Mouse (Mus musculus) left cerebral cortex, adult 8-10 months (tissue): ENCODE results near the gene Cep290. TPM values are rescaled to one million over a fixed set of nuclear protein-coding genes. Genes with fewer than 3 reads are reported as not detected.
"Not testable (repeated sequence)": the region's sequence is repeated elsewhere in the genome, so short reads cannot be mapped to it uniquely, and the experiment has no call there.

Experiments used
- DNase-seq, 2 experiments: peaks; one replicate each; pipeline ENCODE4 v3.0.0; 2022; ENCODE audit warnings: low spot score in 2 of 2
- total RNA-seq, 4 experiments: library from RNA; stranded (reverse); gene quantifications; 2 replicates each; pipeline ENCODE4 v1.2.4; 2022

Cep290 gene
- 10 to 100 TPM; 16.1 to 18.5 (median 16.4) TPM for total RNA-seq

GRCm38 (mm10) chr10:100487097-100487978, at the start of gene Cep290, which contains the start of gene Tmtc3:
Gene Cep290, plus strand, starts transcription at chr10:100487558.
Gene Tmtc3, minus strand, starts transcription at chr10:100487350.
- peak; percentile 90 to 97 for DNase-seq

DNA sequence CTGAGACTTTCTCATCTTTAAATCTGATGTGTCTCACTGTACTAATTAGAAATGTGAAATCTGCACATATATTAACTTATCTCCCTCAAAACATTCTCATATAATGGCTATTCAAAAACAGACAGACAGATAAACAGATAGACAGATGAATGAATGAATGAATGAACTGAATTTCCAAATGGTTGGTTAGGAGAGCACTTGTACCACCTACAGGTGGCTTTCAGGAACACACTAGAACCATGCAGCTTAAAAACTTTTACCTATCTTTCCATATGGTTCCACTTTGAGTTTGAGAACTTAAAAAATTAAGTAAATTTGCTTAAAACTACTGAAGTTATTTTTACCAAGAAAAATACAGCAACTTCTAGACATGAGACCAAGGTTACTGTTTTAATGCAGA, 38.0 kb upstream of the Cep290 start:
- DNase-seq: no peak

DNA sequence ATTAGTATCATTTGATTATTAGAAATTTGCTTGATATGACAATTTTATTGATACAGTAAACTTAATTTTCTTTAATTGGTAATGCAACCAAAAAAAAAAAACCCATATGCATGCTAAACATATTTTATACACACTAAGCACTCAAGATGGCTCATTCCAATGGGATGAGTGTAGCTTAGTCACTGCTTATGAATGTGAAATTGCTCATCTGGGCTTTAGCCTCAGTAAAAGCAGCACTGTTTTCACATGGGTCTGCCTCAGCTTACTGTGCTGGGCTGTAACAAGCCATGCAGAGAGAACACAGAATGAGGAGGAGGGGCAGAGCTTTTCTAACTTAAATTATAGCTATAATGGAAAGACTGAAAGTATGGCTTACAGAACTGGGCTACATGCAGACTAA, 26.8 kb upstream of the Cep290 start:
- DNase-seq: no peak

GRCm38 (mm10) chr10:100475040-100475439, 12.3 kb upstream of the Cep290 start:
- DNase-seq: no peak

DNA sequence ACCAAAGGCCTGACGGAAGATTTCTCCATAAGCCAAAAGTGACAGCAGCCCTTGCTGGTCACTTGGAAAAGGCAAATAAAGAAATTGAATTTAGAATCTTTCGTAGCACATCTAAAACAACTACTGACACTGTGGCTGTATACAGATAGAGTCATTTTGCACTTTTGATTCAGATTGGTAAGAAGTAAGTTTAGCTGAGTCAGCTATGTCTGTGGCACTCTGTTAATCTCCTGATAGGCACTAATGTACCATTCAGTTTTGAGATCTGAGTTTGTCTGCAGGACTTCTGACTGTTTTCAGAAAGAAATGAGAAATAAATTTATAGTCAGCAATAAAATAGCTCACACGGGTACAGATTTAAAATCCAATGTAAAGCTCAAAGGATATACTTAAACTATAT, 7.8 kb upstream of the Cep290 start:
- DNase-seq: no peak

GRCm38 (mm10) chr10:100486701-100487096, 659 bp upstream of the Cep290 start:
- DNase-seq: no peak

DNA sequence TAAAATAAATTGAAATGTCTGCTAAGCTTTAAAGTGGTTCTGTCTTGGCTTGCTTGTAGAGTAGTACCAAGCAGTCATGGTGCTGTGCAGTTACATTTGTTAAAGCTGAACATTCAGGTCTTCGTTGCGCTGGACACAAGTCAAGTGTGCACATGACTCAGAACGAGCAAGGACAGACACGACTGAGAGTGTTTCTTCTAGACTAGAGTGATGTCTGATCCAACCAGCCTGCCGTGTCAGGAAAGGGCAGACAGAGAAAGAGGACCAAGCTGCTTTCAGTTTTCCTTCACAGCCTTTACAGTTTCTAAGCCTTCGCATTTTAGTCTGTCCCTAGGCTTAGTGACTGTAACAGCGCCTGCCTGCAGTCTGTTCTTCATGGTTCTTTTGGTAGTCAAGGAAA, 4.6 kb downstream of the Cep290 start:
- DNase-seq: no peak

GRCm38 (mm10) chr10:100498309-100498708, 11.0 kb downstream of the Cep290 start:
- DNase-seq: no peak

DNA sequence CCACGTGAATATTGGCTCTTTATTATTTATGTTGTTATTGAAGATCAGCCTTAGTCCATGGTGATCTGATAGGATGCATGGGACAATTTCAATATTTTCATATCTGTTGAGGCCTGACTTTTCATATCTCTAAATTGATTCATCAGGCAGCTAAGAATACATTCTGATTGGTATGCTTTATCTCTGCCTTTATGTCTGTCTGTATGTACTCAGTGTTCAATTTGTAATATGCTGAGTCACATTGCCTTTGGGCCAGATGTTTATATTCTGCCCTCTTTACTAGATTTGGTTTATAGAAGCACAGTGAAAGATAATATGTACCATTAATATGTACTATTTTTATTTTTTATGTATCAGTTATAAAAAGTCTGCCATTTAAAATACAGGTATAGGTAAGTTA, 20.8 kb downstream of the Cep290 start:
- DNase-seq: no peak

- DNase-seq: no peak
These were observed 34.3 kb downstream of the Cep290 start for GRCm38 (mm10) chr10:100521617-100522016.

- no peak for DNase-seq
These were observed 35.0 kb downstream of the Cep290 start for GRCm38 (mm10) chr10:100522330-100522729.

GRCm38 (mm10) chr10:100524499-100525390, 37.4 kb downstream of the Cep290 start:
- no peak for DNase-seq

DNA sequence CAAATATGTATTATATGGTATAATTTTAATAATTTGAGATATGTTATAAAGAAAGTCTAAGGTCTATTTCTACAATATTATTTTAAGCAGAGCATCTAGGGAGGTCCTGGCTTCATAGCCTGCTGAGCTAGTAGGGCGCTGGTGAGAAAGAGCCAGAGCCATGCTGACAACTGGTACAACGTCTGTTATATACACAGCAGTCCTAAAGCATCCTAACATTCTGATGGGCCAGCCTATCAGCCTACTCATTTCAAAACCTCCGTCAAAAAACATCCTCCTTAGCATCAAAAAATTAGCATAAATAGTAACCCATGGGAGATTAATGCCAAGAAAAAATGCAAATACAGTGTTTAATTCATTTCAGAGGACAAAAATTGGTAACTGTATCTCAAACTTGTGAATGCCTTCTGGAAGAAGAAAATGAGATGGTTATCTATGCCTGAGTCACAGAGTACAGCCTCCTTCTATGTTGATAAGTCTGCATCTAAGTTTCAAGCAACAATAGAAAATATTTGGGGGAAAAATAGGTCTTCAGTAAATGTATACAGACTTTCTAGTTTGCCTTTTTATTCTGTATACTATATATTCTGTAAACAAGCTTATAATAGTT, 69.3 kb downstream of the Cep290 start:
- no peak for DNase-seq

DNA sequence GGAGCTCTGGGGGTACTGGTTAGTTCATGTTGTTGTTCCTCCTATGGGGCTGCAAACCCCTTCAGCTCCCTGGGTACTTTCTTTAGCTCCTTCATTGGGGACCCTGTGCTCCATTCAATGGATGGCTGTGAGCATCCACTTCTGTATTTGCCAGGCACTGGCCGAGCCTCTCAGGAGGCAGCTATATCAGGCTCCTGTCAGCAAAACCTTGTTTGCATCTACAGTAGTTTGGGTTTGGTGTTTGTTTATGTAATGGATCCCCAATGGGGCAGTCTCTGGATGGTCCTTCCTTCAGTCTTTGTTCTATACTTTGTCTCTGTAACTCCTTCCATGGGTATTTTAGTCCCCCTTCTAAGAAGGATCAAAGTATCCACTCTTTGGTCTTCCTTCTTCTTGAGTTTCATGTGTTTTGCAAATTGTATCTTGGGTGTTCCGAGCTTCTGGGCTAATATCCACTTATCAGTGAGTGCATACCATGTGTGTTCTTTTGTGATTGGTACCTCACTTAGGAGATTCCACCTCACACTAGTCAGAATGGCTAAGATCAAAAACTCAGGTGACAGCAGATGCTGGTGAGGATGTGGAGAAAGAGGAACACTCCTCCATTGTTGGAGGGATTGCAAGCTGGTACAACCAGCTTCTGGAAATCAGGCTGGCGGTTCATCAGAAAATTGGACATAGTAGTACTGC, 73.0 kb downstream of the Cep290 start:
- DNase-seq: not testable (repeated sequence)

GRCm38 (mm10) chr10:100564112-100564511, 76.8 kb downstream of the Cep290 start:
- DNase-seq: no peak

GRCm38 (mm10) chr10:100571707-100572106, 84.3 kb downstream of the Cep290 start:
- DNase-seq: no peak

GRCm38 (mm10) chr10:100574505-100575149, 87.3 kb downstream of the Cep290 start:
- no peak for DNase-seq

GRCm38 (mm10) chr10:100575294-100575693, 87.9 kb downstream of the Cep290 start:
- DNase-seq: no peak

- no peak for DNase-seq
These were observed 96.8 kb downstream of the Cep290 start for GRCm38 (mm10) chr10:100584178-100584577.

DNA sequence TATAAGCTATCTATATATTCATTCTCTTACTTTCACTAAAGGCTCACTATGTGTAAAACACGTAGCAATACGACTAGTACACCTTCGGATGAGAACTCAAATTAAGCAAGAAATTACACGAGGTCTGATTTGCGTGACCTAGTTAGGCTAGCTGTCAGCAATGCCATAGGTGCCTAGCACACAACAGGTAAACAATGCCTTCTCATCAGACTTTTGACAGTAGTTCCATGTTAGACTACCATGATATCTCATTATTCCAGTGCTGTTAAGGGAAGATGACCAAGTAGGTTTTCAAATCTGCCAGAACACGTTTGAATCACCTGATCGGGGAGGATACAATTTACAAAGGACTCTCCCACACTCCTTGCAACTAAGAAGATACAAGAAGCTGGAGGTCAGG, 101.2 kb downstream of the Cep290 start:
- DNase-seq: no peak
